Mouse (Mus musculus): Measurements from ENCODE around the gene Lrba. TPM values are rescaled to one million over a fixed set of nuclear protein-coding genes. Genes with fewer than 3 reads are reported as not detected.

Lrba gene
- polyA plus RNA-seq, 1 experiment from 2014 or later, result 3.7 TPM

GRCm38 (mm10) chr3:86793720-86794191 lies 569.3 kb downstream of the Lrba start:
- no peak overlapping the region for H3K4me3 ChIP-seq
- no peaks in the 10 kb centered on the region for H3K36me3 ChIP-seq
- H3K9ac ChIP-seq, result no peak overlapping the region
- ATAC-seq (ENCODE audit: insufficient number of reproducible peaks, low FRiP score, low TSS enrichment, low read depth), result peak; percentile 45; the same call in 1 of the 2 replicates
- H3K4me1 ChIP-seq, result peaks cover 16% of the 10 kb centered on the region
- no peak overlapping the region for H3K4me2 ChIP-seq
- no peaks in the 10 kb centered on the region for H3K27me3 ChIP-seq
- 61% methylated on average over 1 of the region's 1 CpGs for WGBS
- H3K27ac ChIP-seq, result no peak overlapping the region
- H3K9me3 ChIP-seq, result no peaks in the 10 kb centered on the region

- ATAC-seq (ENCODE audit: insufficient number of reproducible peaks, low FRiP score, low TSS enrichment, low read depth), result no peak
- Histone ChIP-seq H3K4me1 (peaks cover 16% of the 10 kb centered on the region), H3K4me3 (no peak overlapping the region), H3K36me3 (no peaks in the 10 kb centered on the region), H3K9ac (no peak overlapping the region), H3K27ac (no peak overlapping the region), H3K4me2 (no peak overlapping the region), H3K9me3 (no peaks in the 10 kb centered on the region), H3K27me3 (no peaks in the 10 kb centered on the region)
- WGBS, result 43% methylated on average over 6 of the region's 6 CpGs
Observed at GRCm38 (mm10) chr3:86796716-86797115, 572.2 kb downstream of the Lrba start.

DNA sequence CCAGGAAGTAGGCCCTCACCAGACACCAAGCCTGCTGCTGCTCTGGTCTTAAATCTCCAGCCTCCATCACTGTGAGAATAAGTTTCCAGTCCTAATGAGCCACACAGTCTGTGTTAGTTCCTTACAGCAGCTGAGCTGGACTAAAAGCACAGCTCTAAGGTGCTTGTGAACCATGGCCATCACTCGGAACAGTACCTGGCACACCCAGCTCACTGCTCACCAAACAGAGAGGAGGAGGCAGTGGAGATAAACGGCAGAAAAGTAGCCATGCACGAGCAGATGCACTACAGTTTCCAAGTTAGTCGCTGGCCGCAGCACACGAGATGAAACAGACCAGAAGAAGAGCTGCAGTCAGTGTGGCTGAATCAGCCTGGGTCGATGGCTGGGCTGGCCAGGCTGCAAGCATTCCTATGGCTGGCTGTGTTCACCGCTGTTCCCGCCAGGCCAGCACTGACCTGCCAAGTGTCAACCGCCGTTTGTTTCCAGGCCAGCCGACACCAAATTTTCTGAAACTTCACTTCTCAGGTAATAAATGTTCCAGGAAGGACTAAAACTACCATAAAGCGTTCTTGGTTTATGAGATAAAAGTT lies 573.5 kb downstream of the Lrba start:
- Histone ChIP-seq H3K4me1 (peaks cover 16% of the 10 kb centered on the region), H3K4me2 (no peak overlapping the region), H3K4me3 (no peak overlapping the region), H3K36me3 (no peaks in the 10 kb centered on the region), H3K27ac (no peak overlapping the region), H3K9ac (no peak overlapping the region), H3K9me3 (no peaks in the 10 kb centered on the region), H3K27me3 (no peaks in the 10 kb centered on the region)
- ATAC-seq (ENCODE audit: insufficient number of reproducible peaks, low FRiP score, low TSS enrichment, low read depth), result no peak
- WGBS, result 64% methylated on average over 13 of the region's 13 CpGs

DNA sequence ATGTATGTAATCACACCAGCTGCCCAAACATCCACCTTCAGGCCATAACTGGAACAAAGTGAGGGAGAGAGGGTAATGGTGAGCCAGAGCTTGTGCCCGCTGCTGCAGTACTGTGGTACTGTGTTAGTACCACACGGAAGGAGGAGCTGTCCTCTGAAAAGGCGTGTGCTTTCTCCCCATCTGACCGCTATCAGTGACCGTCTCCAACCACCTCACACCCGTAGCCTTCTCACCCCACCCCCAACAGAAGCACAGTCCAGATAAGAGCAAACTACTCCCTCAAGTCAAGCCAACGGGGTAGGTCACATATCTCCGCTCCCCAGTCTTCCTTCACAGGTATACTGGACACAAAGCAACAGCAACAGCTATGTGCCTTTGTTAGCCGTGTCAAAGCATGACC lies 574.6 kb downstream of the Lrba start:
- H3K4me1 ChIP-seq, result peaks cover 14% of the 10 kb centered on the region; the same call in 1 of the 2 replicates
- H3K36me3 ChIP-seq, result no peaks in the 10 kb centered on the region
- no peaks in the 10 kb centered on the region for H3K9me3 ChIP-seq
- no peaks in the 10 kb centered on the region for H3K27me3 ChIP-seq
- H3K27ac ChIP-seq, result no peak overlapping the region
- ATAC-seq (ENCODE audit: insufficient number of reproducible peaks, low FRiP score, low TSS enrichment, low read depth), result no peak
- WGBS, result 82% methylated on average over 9 of the region's 9 CpGs
- H3K4me2 ChIP-seq, result no peak overlapping the region
- no peak overlapping the region for H3K9ac ChIP-seq
- H3K4me3 ChIP-seq, result no peak overlapping the region

- H3K4me2 ChIP-seq, result no peak overlapping the region
- H3K36me3 ChIP-seq, result no peaks in the 10 kb centered on the region
- ATAC-seq (ENCODE audit: insufficient number of reproducible peaks, low FRiP score, low TSS enrichment, low read depth), result no peak
- 70% methylated on average over 8 of the region's 8 CpGs for WGBS
- H3K4me1 ChIP-seq, result peaks cover 14% of the 10 kb centered on the region; the same call in 1 of the 2 replicates
- no peak overlapping the region for H3K9ac ChIP-seq
- H3K27ac ChIP-seq, result no peak overlapping the region
- no peaks in the 10 kb centered on the region for H3K9me3 ChIP-seq
- no peaks in the 10 kb centered on the region for H3K27me3 ChIP-seq
- H3K4me3 ChIP-seq, result no peak overlapping the region
Observed at GRCm38 (mm10) chr3:86800841-86801240, 576.4 kb downstream of the Lrba start.

GRCm38 (mm10) chr3:86802825-86803224 lies 578.3 kb downstream of the Lrba start:
- Histone ChIP-seq H3K4me3 (no peak overlapping the region), H3K4me1 (peaks cover 10% of the 10 kb centered on the region; the same call in 1 of the 2 replicates), H3K27me3 (no peaks in the 10 kb centered on the region), H3K27ac (no peak overlapping the region), H3K9me3 (no peaks in the 10 kb centered on the region), H3K9ac (no peak overlapping the region), H3K36me3 (no peaks in the 10 kb centered on the region), H3K4me2 (no peak overlapping the region)
- WGBS, result 77% methylated on average over 8 of the region's 8 CpGs
- no peak for ATAC-seq (ENCODE audit: insufficient number of reproducible peaks, low FRiP score, low TSS enrichment, low read depth)

GRCm38 (mm10) chr3:86804265-86804664 lies 579.8 kb downstream of the Lrba start:
- H3K27me3 ChIP-seq, result no peaks in the 10 kb centered on the region
- no peak overlapping the region for H3K9ac ChIP-seq
- ATAC-seq (ENCODE audit: insufficient number of reproducible peaks, low FRiP score, low TSS enrichment, low read depth), result no peak
- peaks cover 10% of the 10 kb centered on the region; the same call in 1 of the 2 replicates for H3K4me1 ChIP-seq
- no peaks in the 10 kb centered on the region for H3K36me3 ChIP-seq
- H3K4me3 ChIP-seq, result no peak overlapping the region
- no peaks in the 10 kb centered on the region for H3K9me3 ChIP-seq
- 92% methylated on average over 9 of the region's 9 CpGs for WGBS
- no peak overlapping the region for H3K4me2 ChIP-seq
- no peak overlapping the region for H3K27ac ChIP-seq

DNA sequence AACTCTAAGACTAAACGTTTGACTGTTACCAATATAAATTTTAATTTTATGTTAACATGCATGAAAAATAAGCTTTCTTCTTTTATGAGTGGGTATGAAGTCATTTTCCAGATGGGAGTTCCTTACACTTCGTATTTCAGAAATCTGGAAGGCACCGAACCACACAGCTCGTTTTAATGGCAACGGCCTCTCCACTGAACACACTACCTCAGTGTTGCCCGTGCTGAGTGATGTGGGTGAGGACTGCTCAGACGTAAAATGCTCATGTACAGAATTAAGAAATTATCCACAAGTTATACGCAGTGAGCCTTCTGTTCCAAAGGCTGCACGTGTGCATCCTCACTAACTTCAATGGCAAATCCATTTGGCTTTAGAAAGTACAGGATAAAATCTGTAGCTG lies 582.4 kb downstream of the Lrba start:
- Histone ChIP-seq H3K4me3 (no peak overlapping the region), H3K4me1 (peaks cover 4% of the 10 kb centered on the region; the same call in 1 of the 2 replicates), H3K9ac (no peak overlapping the region), H3K27ac (no peak overlapping the region), H3K9me3 (no peaks in the 10 kb centered on the region), H3K4me2 (no peak overlapping the region), H3K36me3 (no peaks in the 10 kb centered on the region), H3K27me3 (no peaks in the 10 kb centered on the region)
- ATAC-seq (ENCODE audit: insufficient number of reproducible peaks, low FRiP score, low TSS enrichment, low read depth), result no peak
- WGBS, result 55% methylated on average over 9 of the region's 9 CpGs

GRCm38 (mm10) chr3:86807750-86808467 lies 583.4 kb downstream of the Lrba start:
- H3K36me3 ChIP-seq, result no peaks in the 10 kb centered on the region
- no peak for ATAC-seq (ENCODE audit: insufficient number of reproducible peaks, low FRiP score, low TSS enrichment, low read depth)
- no peak overlapping the region for H3K4me3 ChIP-seq
- H3K9ac ChIP-seq, result no peak overlapping the region
- 73% methylated on average over 14 of the region's 14 CpGs for WGBS
- H3K4me1 ChIP-seq, result peaks cover 4% of the 10 kb centered on the region; the same call in 1 of the 2 replicates
- no peak overlapping the region for H3K27ac ChIP-seq
- H3K4me2 ChIP-seq, result no peak overlapping the region
- H3K27me3 ChIP-seq, result no peaks in the 10 kb centered on the region
- H3K9me3 ChIP-seq, result no peaks in the 10 kb centered on the region

DNA sequence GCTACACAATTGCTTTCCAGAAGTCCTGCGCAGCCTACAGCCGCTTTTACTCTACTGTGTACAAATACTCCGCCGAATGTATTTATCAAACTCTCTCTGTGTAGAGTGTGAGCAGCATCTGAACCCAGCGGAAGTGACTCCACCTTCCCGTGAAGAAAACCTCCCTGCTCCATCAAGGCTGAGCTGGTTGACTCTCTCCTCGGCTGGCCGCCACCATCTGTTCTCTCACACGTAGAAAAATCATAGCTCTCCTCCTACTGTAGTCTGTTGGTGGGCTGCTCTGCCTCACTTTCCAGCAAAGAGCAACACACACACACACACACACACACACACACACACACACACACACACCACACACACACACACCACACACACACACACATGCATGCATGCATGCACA lies 584.7 kb downstream of the Lrba start:
- H3K36me3 ChIP-seq, result no peaks in the 10 kb centered on the region
- H3K4me3 ChIP-seq, result no peak overlapping the region
- no peak for ATAC-seq (ENCODE audit: insufficient number of reproducible peaks, low FRiP score, low TSS enrichment, low read depth)
- 77% methylated on average over 9 of the region's 9 CpGs for WGBS
- no peak overlapping the region for H3K4me2 ChIP-seq
- H3K9ac ChIP-seq, result no peak overlapping the region
- no peak overlapping the region for H3K27ac ChIP-seq
- H3K9me3 ChIP-seq, result no peaks in the 10 kb centered on the region
- peaks cover 4% of the 10 kb centered on the region; the same call in 1 of the 2 replicates for H3K4me1 ChIP-seq
- H3K27me3 ChIP-seq, result no peaks in the 10 kb centered on the region

DNA sequence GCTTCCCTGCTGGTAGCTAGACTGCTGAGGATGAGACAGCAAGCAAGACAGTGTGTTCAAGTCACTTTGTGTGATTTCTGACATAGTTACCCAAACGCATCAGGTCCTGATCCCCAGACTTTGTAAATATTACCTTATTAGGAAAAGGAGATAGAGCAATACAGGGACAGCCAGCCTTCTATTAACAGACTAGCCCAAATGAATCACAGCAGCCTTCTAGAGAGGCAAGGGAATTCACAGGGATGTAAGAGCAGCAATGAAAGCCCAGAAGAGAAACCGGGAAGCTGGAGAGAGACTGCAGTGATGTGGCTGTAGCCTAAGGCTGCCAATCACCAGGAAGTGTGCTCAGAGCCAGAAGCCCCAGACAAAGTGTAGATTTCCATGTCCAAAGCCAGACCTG lies 585.2 kb downstream of the Lrba start:
- no peak for ATAC-seq (ENCODE audit: insufficient number of reproducible peaks, low FRiP score, low TSS enrichment, low read depth)
- Histone ChIP-seq H3K4me3 (no peak overlapping the region), H3K27ac (no peak overlapping the region), H3K9ac (no peak overlapping the region), H3K9me3 (no peaks in the 10 kb centered on the region), H3K4me1 (peaks cover 4% of the 10 kb centered on the region; the same call in 1 of the 2 replicates), H3K27me3 (no peaks in the 10 kb centered on the region), H3K36me3 (no peaks in the 10 kb centered on the region), H3K4me2 (no peak overlapping the region)
- 35% methylated on average over 2 of the region's 2 CpGs for WGBS

- no peak for ATAC-seq (ENCODE audit: insufficient number of reproducible peaks, low FRiP score, low TSS enrichment, low read depth)
- peaks cover 4% of the 10 kb centered on the region; the same call in 1 of the 2 replicates for H3K4me1 ChIP-seq
- H3K27ac ChIP-seq, result no peak overlapping the region
- no peak overlapping the region for H3K9ac ChIP-seq
- H3K36me3 ChIP-seq, result no peaks in the 10 kb centered on the region
- H3K27me3 ChIP-seq, result no peaks in the 10 kb centered on the region
- 66% methylated on average over 5 of the region's 5 CpGs for WGBS
- no peak overlapping the region for H3K4me2 ChIP-seq
- H3K4me3 ChIP-seq, result no peak overlapping the region
- no peaks in the 10 kb centered on the region for H3K9me3 ChIP-seq
Observed at GRCm38 (mm10) chr3:86810908-86811307, 586.4 kb downstream of the Lrba start.

All from limb, embryonic 15.5 days (tissue).